Mouse (Mus musculus): ENCODE results near the gene 5031439G07Rik.

The 5031439G07Rik gene

DNA sequence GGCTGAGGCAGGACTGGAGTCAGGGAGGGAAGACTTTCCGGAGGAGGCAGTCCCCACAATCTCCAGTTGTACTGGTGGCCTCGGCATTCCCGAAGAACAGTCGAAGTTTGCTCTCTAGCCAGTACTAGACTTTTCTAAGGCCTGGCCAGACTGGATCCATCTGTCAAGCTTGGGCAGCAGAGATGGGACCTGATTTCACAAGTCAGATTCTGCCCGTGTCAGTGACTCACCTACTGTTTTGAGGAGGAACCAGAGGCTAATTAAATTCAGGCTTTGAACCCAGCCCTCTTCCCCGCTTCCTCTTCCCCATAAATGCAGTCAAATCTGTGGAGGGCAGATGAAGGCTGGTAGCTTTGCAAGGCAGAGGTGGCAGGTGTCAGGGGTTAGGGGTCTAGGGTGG lies 6.7 kb upstream of the 5031439G07Rik start:
- peak; percentile 59 for DNase-seq (ENCODE audit: low spot score)

DNA sequence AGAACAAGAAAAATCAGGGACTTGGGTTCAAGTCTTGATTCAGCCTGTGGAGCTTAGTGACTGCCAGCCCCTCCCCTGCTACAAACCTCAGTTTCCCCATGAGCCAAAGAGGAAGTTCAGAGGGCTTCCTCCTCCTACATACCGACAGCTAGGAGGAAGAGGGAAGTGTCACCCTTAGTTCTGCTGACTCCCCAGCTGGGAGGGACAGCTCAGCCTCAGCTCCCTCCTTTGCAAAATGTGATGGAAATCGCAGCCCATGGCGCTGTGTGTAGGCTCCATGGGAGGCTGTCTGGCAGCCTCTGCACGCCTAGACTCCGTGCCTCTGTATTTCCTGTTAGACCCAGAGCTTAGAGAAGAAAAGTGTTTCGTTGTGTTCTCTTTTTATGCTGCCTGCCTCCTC lies 6.1 kb upstream of the 5031439G07Rik start:
- DNase-seq (ENCODE audit: low spot score) = no peak

- no peak for DNase-seq (ENCODE audit: low spot score)
Measured at GRCm38 (mm10) chr15:84989771-84990170, 1.4 kb upstream of the 5031439G07Rik start.

- no peak for DNase-seq (ENCODE audit: low spot score)
Measured at GRCm38 (mm10) chr15:84989098-84989497, 747 bp upstream of the 5031439G07Rik start.

GRCm38 (mm10) chr15:84987020-84987815 lies 1.1 kb downstream of the 5031439G07Rik start:
- peak; percentile 44 for DNase-seq (ENCODE audit: low spot score)

GRCm38 (mm10) chr15:84986171-84987019 lies 2.0 kb downstream of the 5031439G07Rik start:
- DNase-seq (ENCODE audit: low spot score) = no peak

DNA sequence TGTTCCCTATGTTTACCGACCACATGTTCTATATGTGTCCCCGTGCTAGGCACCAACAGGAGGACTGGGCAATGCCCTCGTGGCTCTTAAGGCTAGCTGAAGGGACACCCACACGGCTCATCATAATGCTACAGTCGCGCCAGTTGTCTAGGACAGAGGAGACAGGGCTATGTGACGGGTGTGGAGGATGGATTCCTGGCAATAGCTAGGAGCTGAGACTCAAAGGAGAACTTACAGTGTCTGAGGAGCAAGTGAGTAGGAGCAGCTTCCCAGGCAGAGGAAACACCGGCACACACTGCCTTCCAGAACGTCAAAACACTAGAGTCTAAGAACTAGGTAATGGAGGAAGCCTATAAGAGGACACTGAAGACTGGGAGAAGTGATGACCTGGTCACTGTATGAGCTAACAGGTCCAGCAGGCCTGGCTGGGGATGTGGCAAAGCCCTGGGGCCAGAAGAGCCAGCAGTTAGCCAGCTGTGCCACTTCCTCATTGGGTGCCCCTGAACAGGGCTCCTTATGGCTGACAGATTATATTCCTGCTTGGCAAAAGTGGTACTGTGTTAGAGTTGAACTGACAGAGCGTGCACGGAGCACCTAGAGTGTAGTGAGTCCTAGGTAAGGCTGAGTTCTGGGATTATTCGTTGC lies 2.7 kb downstream of the 5031439G07Rik start:
- DNase-seq (ENCODE audit: low spot score) = no peak

DNA sequence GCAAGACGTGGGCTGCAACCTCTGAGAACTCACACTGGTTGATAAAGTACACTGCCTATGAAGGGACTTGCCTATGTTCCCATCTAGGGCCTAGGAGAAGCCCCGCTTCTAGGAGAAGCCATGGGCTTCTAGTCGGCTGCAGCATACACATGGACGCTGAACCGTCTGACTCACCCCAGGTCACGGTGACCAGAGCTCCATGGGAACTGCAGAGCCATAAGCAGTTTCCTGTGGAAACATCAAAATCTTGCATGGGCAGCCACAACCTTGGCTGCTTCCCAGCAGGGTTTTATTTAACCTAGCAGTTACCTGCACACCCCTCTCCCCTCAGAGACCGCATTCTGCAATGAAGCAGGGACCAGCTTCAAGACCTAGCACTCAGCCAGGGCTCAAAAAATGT lies 4.6 kb downstream of the 5031439G07Rik start:
- no peak for DNase-seq (ENCODE audit: low spot score)

DNA sequence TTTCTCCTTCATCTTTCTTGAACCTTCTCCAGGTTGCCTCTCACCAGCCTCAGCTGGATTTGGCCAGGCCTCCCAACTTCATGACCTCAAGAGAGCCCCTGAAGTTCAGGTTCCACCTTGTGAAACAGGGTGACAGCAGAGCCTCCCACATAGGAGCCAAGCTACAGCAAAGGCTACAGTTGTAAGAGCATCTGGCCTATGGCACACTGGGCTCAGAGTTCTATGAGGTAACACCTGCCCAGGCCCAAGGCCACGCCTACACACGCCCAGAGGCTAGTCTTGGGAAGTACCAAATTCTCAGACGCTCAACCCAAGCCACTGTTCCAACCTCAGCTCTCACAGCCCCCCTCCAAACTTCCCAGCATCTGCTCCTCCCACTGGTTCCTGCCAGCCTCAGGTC lies 5.5 kb downstream of the 5031439G07Rik start:
- peak; percentile 41 for DNase-seq (ENCODE audit: low spot score)

GRCm38 (mm10) chr15:84981609-84982313 lies 6.6 kb downstream of the 5031439G07Rik start:
- no peak for DNase-seq (ENCODE audit: low spot score)

DNA sequence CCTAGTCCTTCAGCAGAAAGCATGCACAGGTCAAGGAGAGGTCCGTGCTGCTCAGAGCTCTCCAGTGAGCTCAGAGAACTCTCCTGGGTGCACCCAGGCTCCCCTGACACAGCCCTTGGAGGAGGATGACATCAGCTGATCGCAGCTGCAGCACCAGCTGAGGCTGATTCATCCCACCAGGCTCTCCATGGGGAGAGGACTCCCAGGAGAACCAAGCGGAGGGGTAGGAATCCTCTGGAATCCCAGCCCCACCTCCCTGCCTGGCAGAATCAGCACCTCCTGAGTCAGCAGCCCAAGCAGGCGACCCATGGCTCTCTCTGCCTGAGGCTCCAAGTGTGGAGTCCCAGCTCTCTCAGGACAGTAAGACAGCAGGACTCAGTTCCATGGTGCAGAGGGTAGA lies 12.6 kb downstream of the 5031439G07Rik start:
- DNase-seq (ENCODE audit: low spot score) = peak; percentile 48

DNA sequence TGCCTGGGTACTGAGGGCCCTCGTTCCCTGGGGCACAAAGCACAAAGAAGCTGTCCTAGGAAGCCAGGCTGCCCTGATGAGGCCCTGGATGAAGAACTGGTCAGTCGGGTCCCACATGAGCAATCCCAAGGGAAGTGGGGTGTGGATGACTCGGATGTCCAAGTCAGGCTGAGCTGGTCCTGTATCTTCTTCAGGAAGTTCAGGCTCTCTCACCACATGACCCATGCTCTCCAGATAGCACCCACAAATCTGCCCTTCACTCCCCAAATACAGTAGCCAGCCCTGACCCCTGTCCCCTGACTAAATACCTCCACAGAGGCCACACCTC lies 14.8 kb downstream of the 5031439G07Rik start:
- no peak for DNase-seq (ENCODE audit: low spot score)

DNA sequence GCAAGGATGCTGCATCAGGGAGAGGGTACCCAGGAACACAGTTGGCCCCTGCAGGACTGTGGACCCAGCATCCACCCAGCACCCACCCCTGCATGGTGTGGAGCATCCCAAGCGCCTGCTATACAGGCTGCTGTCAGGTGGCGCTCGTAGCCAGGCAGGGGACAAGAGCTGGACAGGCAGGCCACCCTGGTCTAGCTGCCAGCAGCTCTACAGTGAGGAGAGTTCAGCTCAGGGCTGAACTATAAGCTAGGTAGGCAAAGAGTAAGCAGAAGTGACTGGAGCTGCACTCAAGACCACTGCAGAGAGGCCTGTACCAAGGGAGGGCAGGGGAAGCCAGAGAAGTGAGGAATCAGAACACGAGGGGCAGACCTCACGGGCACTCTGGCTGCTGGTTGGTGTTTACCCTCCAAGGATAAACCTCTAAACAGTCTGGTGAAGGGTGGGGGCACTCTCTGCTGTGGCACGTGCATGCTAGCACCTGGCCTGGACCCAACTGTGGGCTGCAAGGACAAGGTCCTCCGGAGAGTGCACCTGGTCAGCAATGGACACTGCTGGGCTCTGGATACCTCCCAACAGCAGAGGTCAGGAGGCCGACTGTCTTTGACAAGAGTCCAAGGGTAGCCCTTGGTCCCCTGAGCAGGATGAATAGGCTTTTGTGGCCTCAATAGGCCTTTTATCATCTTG lies 15.3 kb downstream of the 5031439G07Rik start:
- no peak for DNase-seq (ENCODE audit: low spot score)

GRCm38 (mm10) chr15:84968534-84968933 lies 19.8 kb downstream of the 5031439G07Rik start:
- no peak for DNase-seq (ENCODE audit: low spot score)

GRCm38 (mm10) chr15:84965575-84966360 lies 22.6 kb downstream of the 5031439G07Rik start:
- DNase-seq (ENCODE audit: low spot score) = peak; percentile 64

DNA sequence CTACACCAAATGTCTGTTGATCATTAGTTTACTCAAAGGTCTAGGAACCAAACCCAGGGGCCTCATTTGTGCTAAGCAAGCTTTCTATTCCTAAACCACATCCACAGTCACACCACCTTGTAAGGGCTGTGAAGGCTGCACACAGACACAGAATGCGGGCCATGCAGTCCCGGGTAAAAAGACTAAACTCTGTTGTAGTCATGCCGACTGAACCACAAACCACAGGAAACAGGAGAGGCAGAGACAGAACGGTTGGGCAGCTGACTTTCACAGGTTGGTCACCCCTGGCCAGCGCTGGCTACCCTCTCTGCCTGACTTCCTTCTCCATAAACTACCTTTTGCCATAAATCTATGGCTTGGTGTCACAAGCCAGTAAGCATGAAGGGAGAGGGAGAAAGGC lies 23.6 kb downstream of the 5031439G07Rik start:
- no peak for DNase-seq (ENCODE audit: low spot score)

- DNase-seq (ENCODE audit: low spot score) = no peak
Measured at GRCm38 (mm10) chr15:84962518-84962917, 25.8 kb downstream of the 5031439G07Rik start.

DNA sequence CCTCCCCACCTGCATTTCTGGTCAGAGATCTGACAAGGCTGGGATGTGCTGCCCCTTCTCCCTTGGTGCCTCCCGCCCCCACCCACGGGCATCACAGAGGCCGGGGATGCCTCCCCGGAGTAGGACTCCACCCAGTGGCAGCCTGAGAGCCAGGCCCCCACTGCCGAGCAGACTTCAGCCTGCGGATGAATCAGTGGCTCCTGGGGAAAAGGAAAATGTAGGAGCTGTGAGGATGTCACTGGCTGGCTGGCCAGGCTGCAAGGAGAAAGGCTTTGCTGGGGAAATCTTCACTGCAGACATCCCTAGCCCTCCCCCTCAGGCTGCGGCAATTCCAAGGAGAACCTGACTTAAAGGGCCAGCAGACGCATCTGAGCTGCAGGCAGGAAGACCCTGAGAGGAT lies 27.7 kb downstream of the 5031439G07Rik start:
- DNase-seq (ENCODE audit: low spot score) = peak; percentile 22

GRCm38 (mm10) chr15:84959891-84960290 lies 28.5 kb downstream of the 5031439G07Rik start:
- no peak for DNase-seq (ENCODE audit: low spot score)

DNA sequence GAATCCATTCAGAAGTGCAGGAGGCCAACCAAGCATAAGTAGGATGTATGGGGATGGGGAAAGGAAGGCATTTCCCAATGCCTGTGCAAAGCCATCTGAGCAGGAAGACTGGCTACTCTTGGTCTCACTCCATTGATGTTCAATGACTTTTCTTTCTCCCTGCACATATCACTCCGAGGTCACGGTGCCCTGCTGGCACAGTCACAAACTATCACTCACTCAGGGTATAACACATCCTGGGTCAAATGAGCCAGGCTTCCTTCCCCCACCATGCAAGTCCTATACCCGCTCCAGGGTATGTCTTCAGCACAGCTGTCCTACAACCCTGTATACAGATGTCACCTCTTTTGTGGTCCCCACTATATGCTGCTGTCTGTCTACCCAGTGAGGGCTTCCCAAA lies 30.0 kb downstream of the 5031439G07Rik start:
- no peak for DNase-seq (ENCODE audit: low spot score)

GRCm38 (mm10) chr15:84957851-84958250 lies 30.5 kb downstream of the 5031439G07Rik start:
- DNase-seq (ENCODE audit: low spot score) = no peak

All from urinary bladder, postnatal 14 days (tissue).